Mouse (Mus musculus): Measurements from ENCODE around the gene Depdc5.
"Not testable (repeated sequence)": the region's sequence is repeated elsewhere in the genome, so short reads cannot be mapped to it uniquely, and the experiment has no call there.

Gene Depdc5

DNA sequence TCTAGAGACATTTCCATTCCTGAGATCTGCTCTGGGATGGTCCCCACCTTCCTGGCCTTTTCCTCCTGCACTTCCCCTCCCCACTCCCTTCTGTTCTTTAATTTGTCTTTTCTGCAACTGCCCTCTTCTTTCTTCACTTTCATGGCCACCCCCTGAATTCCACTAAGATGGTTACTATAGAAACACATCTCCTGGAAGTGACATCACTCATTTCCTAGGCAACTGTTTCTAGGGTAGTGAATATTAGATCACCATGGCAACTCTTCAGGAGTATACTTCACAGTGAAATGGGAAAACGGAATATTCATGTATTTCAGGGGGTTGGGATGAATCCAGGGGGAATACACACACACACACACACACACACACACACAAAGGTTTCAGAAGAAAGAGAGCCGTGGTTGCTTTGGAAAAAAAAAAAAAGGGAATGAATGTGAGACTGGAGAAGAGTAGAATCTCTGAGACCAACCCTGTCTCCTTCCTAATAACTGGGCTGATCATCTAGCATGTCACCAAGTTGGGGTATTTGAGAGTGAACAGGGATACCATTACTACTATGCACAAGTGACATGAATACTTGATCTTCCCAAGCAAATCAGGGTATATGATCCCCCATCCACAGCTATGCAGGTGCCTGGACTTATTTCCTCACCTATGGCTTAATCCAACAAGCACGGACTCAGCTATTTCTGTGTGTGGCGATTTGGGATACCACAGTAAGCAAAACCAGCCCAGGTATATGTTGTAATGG, 167.1 kb downstream of the Depdc5 start:
- in situ Hi-C loops (cut with MboI, MseI), result loop anchor here (5.0 kb wide), 1 partner anchor 113 kb away; no protein-coding TSS in a partner anchor

DNA sequence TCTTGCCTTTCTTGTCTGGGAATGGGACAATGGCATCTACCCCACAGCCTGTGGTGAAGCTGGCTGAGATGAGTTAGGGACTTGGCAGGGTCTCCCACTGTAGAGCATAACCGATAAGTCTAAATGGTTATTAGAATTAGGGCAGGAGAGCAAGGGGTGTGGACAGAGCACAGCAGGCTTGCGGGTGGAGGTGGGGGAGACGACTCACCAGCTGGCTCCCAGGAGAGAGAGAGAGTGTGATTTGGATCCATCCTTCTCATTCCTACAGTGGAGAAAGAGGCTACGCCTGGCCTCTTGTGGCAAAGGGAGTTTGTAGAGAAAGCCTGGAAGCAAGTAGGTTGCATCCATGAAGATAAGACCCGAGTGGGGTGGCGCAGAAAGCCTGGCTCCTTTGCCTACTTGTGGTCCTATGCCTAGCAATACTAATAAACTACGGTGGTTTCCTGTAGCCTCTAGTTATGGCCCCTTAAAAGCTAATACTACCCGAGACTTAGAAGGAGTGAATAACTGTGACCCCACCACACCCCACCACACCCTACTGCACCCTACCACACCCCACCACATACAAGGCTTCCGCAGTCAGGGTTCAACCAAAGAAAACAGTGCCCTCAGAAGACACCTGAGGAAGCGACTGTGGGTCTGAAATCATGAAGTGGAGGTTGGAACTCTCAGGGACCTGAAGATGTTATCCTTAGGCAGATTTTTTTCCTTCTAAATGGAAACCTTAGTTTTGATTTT, 168.7 kb downstream of the Depdc5 start:
- in situ Hi-C loops (cut with MboI, MseI), result loop anchor here (5.0 kb wide), 1 partner anchor 115 kb away; no protein-coding TSS in a partner anchor

DNA sequence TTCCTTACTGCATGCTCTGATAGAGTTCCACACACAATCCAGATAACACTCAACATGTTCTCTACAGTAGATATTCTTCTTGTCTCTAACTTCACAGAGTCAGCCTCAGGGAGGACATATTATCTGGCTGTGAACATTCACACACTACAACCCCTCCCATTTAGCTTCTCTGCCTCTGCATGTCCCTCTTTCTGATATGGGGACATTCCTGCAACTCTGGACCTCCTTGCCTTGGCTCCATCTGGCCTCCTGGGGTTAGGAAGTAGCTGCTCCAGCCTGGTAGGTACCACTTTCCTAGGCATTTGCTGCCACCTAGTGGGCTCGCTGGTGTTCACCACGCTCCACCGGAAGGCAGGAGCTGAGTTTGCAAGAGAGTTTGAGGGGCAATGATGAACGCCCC, 169.6 kb downstream of the Depdc5 start:
- in situ Hi-C loops (cut with MboI, MseI), result loop anchor here (5.0 kb wide), 1 partner anchor 116 kb away; no protein-coding TSS in a partner anchor

DNA sequence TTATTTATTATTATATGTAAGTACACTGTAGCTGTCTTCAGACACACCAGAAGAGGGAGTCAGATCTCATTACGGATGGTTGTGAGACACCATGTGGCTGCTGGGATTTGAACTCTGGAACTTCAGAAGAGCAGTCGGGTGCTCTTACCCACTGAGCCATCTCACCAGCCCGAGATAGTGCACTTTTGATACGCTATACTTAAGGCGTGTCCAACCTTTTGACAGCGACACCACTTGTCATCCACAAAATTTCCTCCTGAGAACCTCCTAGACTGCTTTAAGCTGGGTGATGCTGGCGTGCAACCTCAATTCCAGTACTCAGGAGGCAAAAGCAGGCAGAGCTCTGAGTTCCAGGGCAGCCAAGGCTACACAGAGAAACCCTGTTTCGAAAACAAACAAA, 170.1 kb downstream of the Depdc5 start:
- in situ Hi-C loops (cut with MboI, MseI), result loop anchor here (5.0 kb wide), 1 partner anchor 116 kb away; no protein-coding TSS in a partner anchor

DNA sequence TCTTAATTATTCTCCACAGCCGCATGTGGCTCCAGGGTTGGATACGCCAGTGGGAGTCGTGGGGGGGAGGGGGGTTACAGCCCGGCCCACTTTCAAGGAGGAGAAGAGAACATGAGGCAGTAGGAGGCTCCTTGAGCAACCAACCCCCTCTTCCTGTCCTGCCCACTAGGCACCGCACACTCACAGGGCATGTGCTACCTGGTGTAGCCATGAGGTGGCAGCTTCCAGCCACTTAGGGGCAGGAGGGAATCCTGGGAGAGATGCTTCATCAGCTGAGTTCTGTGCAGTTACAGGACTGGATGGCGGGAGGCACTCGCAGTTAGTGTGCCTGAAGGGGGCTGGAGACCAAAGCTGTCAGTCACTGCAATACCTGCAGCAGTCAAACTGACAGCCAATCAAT, 170.6 kb downstream of the Depdc5 start:
- in situ Hi-C loops (cut with MboI, MseI), result loop anchor here (5.0 kb wide), 1 partner anchor 117 kb away; no protein-coding TSS in a partner anchor

DNA sequence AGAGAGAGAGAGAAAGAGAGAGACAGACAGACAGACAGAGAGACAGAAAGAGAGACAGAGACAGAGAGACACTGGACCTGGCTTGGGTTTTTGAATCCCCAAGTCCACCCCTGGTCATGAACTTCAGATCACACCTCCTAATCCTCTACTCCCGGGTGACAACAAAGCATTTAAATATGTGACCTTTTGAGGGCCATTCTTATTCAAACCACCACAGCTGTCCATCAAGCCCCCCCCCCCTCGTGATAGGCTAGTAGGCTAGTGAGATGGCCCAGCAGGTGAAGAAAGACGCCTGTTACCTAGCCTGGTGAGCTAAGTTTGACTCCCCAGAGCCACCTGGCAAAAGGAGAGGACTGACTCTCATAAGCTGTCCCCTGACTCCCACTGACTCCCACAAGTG, 171.4 kb downstream of the Depdc5 start:
- in situ Hi-C loops (cut with MboI, MseI), result loop anchor here (5.0 kb wide), 2 partner anchors 107 to 118 kb away; no protein-coding TSS in a partner anchor

DNA sequence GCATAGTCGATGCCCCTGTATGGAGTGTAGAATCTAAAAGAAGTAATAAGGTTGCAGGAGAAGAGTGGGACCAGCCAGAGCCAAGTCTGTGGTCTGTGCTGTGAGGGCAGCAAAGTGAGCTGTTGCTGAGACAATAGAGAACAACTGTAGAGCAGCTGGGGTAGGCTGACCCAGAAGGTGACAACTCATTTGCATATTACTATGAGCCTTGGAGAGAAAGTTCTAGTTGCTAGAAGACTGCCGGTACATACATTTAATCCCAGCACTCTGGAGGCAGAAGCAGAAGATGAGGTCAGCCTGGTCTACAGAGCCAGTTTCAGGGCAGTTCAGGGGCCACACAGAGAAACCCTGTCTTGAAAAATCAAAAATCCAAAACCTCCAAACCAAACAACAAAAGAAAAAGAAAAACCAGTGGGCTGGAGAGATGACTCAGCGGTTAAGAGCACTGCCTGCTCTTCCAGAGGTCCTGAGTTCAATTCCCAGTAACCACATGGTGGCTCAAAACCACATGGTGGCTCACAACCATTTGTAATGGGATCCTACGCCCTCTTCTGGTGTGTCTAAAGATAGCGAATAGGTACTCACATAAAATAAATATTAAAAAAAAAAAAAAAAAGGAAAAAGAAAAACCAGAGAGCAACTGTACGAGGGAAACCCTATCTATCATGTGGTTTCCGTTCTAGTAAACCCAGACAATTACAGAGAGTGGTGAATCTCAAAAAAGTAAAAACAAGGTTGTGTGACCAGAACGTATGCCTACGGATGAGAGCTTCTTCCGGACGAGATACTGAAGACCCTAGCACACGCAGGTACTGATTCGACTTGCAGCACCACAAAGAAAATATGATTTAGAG, 175.4 kb downstream of the Depdc5 start:
- in situ Hi-C loops (cut with MboI, MseI), result loop anchor here (5.0 kb wide), 1 partner anchor 103 kb away; no protein-coding TSS in a partner anchor

DNA sequence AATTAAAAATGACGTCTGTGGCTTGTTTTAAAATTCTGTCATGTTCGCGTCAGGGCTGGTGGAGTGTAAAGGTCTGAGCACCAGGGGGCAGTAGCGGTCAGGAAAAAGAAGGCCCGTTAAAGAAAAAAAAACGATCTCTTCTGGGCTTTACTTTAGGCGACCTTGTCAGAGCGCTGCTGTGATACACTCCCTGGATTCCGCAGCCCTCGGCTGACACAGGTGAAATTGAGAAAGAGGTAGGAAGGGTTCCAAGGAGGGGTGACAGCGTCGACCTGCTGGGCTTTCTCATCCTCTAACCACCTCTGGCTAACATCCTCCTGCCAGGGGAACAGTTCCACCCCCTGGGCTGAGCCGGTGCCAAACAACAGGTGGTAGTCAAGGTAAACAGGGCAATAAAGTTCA, 176.0 kb downstream of the Depdc5 start:
- in situ Hi-C loops (cut with MboI, MseI), result loop anchor here (5.0 kb wide), 1 partner anchor 103 kb away; no protein-coding TSS in a partner anchor

DNA sequence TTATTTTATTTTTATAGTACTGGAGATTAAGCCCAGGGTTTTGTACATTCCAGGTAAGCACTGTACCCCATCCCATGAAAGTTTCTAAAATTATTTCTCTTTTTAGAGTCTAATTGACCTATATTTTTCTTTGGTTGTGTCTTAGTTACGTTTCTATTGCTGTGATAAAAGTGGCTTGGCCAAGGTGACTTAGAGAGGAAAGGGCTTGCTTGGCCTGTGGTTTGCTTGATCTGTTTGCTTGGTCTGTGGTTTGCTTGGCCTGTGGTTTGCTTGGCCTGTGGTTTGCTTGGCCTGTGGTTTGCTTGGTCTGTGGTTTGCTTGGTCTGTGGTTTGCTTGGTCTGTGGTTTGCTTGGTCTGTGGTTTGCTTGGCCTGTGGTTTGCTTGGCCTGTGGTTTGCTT, 177.2 kb downstream of the Depdc5 start:
- in situ Hi-C loops (cut with MboI, MseI), result not testable (repeated sequence)

DNA sequence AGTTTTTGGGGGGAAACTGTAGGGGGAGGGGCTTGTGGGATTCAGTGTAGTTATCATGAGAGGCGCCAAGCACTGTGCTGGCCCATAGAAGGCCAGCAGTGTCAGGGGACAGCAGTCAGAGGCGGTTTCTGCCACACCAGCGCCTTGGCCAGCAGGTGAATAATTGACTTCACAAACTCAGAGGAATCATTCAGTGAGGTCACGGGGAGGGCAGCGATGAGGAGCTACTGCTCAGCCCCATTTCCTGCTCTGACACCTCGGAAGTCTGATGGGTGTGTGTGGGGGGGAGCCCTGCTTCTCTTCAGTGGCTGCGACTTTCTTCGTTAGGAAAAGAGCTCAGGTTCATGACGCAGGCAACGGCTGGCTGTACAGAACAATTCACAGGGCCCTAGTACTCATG, 179.9 kb downstream of the Depdc5 start:
- in situ Hi-C loops (cut with MboI, MseI), result no loop called here
